14 mouse cellular contexts compared by ENCODE assay signal in genomic region chr11:79003769-79004638, GRCm38 (mm10). TPM values are rescaled to one million over a fixed set of nuclear protein-coding genes. Genes with fewer than 3 reads are reported as not detected.
DNase-seq lines count a peak whose midpoint lies in the region; ATAC-seq and TF ChIP-seq lines count a peak whose summit lies in the region.
"Had no signal": no experiment of that assay in that cellular context is flagged by ENCODE, and none has a peak within 500 bp of the region (broad histone marks: within the 10 kb centered on the region; RNA-seq: fewer than 3 reads in every experiment).

No protein-coding gene starts in this region.

- ATAC-seq in liver, embryonic 11.5 days (replicated peaks; ENCODE audit: low FRiP score), result no peak; the same call in 1 of the 2 replicates
- no peak for ATAC-seq in intestine, embryonic 14.5 days (replicated peaks; ENCODE audit: low FRiP score, low TSS enrichment, low read depth)
- ATAC-seq in stomach, postnatal 0 days (ENCODE audit: low FRiP score, low TSS enrichment), result no peak
- ATAC-seq: forebrain, embryonic 13.5 days; Patski had no signal

- no peaks in the 10 kb centered on the region for H3K9me3 ChIP-seq in liver, embryonic 11.5 days (ENCODE audit: control insufficient read depth, low read length)
- no peaks in the 10 kb centered on the region for H3K9me3 ChIP-seq in intestine, embryonic 14.5 days (ENCODE audit: control insufficient read depth, low read length)
- H3K9me3 ChIP-seq in stomach, postnatal 0 days (ENCODE audit: control insufficient read depth, low read length), result no peaks in the 10 kb centered on the region
- H3K9me3 ChIP-seq: forebrain, embryonic 13.5 days; midbrain, embryonic 12.5 days had no signal

- no peak for TF ChIP-seq EP300 in stomach, postnatal 0 days (optimal IDR thresholded peaks at IDR 0.05)

- no peaks in the 10 kb centered on the region for H3K27me3 ChIP-seq in liver, embryonic 11.5 days (replicated peaks; ENCODE audit: control insufficient read depth, insufficient read depth, low read length)
- H3K27me3 ChIP-seq in intestine, embryonic 14.5 days (replicated peaks; ENCODE audit: control insufficient read depth, insufficient read depth, low read length), result no peaks in the 10 kb centered on the region
- H3K27me3 ChIP-seq in stomach, postnatal 0 days (ENCODE audit: control insufficient read depth, insufficient read depth, low read length), result no peaks in the 10 kb centered on the region
- H3K27me3 ChIP-seq: forebrain, embryonic 13.5 days; midbrain, embryonic 12.5 days; Patski had no signal

- WGBS in liver, embryonic 11.5 days, result 65% methylated on average over 10 of the region's 10 CpGs
- 71% methylated on average over 10 of the region's 10 CpGs for WGBS in intestine, embryonic 14.5 days
- 68% methylated on average over 10 of the region's 10 CpGs for WGBS in stomach, postnatal 0 days

- peak overlapping the region; percentile 71 for H3K27ac ChIP-seq in liver, embryonic 11.5 days (ENCODE audit: low read depth, low read length)
- H3K27ac ChIP-seq in intestine, embryonic 14.5 days (ENCODE audit: low read depth), result peak overlapping the region; percentile 62; the same call in 1 of the 2 replicates
- H3K27ac ChIP-seq in stomach, postnatal 0 days (replicated peaks), result peak overlapping the region; percentile 80
- H3K27ac ChIP-seq: forebrain, embryonic 13.5 days; midbrain, embryonic 12.5 days had no signal

- peaks cover 47% of the 10 kb centered on the region for H3K4me1 ChIP-seq in liver, embryonic 11.5 days (replicated peaks; ENCODE audit: control insufficient read depth, insufficient read depth, low read length)
- H3K4me1 ChIP-seq in intestine, embryonic 14.5 days (replicated peaks; ENCODE audit: control insufficient read depth, insufficient read depth, low read length), result peaks cover 17% of the 10 kb centered on the region
- peaks cover 3% of the 10 kb centered on the region; the same call in 1 of the 2 replicates for H3K4me1 ChIP-seq in stomach, postnatal 0 days (replicated peaks; ENCODE audit: control insufficient read depth, insufficient read depth)
- H3K4me1 ChIP-seq: forebrain, embryonic 13.5 days; midbrain, embryonic 12.5 days had no signal

- H3K4me3 ChIP-seq in liver, embryonic 11.5 days (ENCODE audit: low read depth, low read length), result no peak overlapping the region
- no peak overlapping the region for H3K4me3 ChIP-seq in intestine, embryonic 14.5 days (ENCODE audit: low read depth, low read length)
- no peak overlapping the region for H3K4me3 ChIP-seq in stomach, postnatal 0 days (ENCODE audit: low read depth, low read length)
- H3K4me3 ChIP-seq: forebrain, embryonic 13.5 days; midbrain, embryonic 12.5 days had no signal

- 0 out of 2 replicates have a peak overlapping the region, but pooled peaks have one; percentile 13 for H3K4me2 ChIP-seq in liver, embryonic 11.5 days
- no peak overlapping the region for H3K4me2 ChIP-seq in intestine, embryonic 14.5 days (ENCODE audit: low read length)
- no peak overlapping the region for H3K4me2 ChIP-seq in stomach, postnatal 0 days (replicated peaks; ENCODE audit: low read depth)
- H3K4me2 ChIP-seq: forebrain, embryonic 13.5 days; midbrain, embryonic 12.5 days had no signal

- no peak for TF ChIP-seq CTCF in stomach, postnatal 0 days (IDR thresholded peaks at IDR 0.05; ENCODE audit: low read depth)

- no peaks in the 10 kb centered on the region for H3K36me3 ChIP-seq in liver, embryonic 11.5 days (ENCODE audit: control insufficient read depth, insufficient read depth, low read length)
- no peaks in the 10 kb centered on the region for H3K36me3 ChIP-seq in intestine, embryonic 14.5 days (ENCODE audit: control insufficient read depth, insufficient read depth, low read length)
- H3K36me3 ChIP-seq in stomach, postnatal 0 days (ENCODE audit: control insufficient read depth, insufficient read depth, low read length), result no peaks in the 10 kb centered on the region
- H3K36me3 ChIP-seq: midbrain, embryonic 12.5 days had no signal

- H3K9ac ChIP-seq in liver, embryonic 11.5 days (ENCODE audit: low read depth, low read length), result no peak overlapping the region
- H3K9ac ChIP-seq in intestine, embryonic 14.5 days (ENCODE audit: low read length), result no peak overlapping the region
- H3K9ac ChIP-seq in stomach, postnatal 0 days (ENCODE audit: low read length), result no peak overlapping the region
- H3K9ac ChIP-seq: forebrain, embryonic 13.5 days; midbrain, embryonic 12.5 days had no signal

- peak; percentile 2 for DNase-seq in gastrocnemius, postnatal 25 days
- DNase-seq in gastrocnemius, adult 8-10 months (ENCODE audit: low spot score in 2 of 2), result no peak
- DNase-seq in liver, embryonic 11.5 days (ENCODE audit: low spot score), result peak; percentile 34
- no peak for DNase-seq in liver
- DNase-seq in intestine, embryonic 14.5 days (ENCODE audit: low spot score), result peak; percentile 48
- DNase-seq in stomach, postnatal 0 days (ENCODE audit: low spot score), result peak; percentile 16
- no peak for DNase-seq in left cerebral cortex, adult 11 months (ENCODE audit: low spot score)
- DNase-seq in embryo, embryonic 9.5 days (ENCODE audit: extremely low spot score), result no peak
- DNase-seq: adrenal gland, postnatal 14 days; cerebellum, adult 2 months; gastrocnemius, postnatal 36 days had no signal

RNA-seq across cellular contexts. Expression of gene Lgals9, which starts 19.3 kb away (rescaled TPM):
- total RNA-seq in gastrocnemius, postnatal 25 days (2021), result 1 to 10 TPM; 9.7 to 9.8 TPM
- total RNA-seq in gastrocnemius, adult 8-10 months (2022), result 1 to 10 TPM; 3.2 to 6.8 (median 5.2) TPM
- 44.1 and 47.1 TPM in 2 replicates for polyA plus RNA-seq in liver, embryonic 11.5 days (2014; fragmentation: Nextera tagmentation; extraction: Ambion mirVana)
- 47.7 and 52.9 TPM in 2 replicates for polyA plus RNA-seq in intestine, embryonic 14.5 days (2014; fragmentation: Nextera tagmentation; extraction: Ambion mirVana)
- polyA plus RNA-seq in stomach, postnatal 0 days (2015; fragmentation: Nextera tagmentation; extraction: Ambion mirVana), result 412 and 435 TPM in 2 replicates

Comparison
In these comparisons a context has a peak if more than half of its experiments do, and no peak if none do; other contexts are left out.
1. DNase-seq: peak in gastrocnemius, postnatal 25 days (single experiment), liver, embryonic 11.5 days (single experiment), intestine, embryonic 14.5 days (single experiment) and stomach, postnatal 0 days (single experiment); none in gastrocnemius, adult 8-10 months (0 of 2), liver (single experiment), left cerebral cortex, adult 11 months (single experiment) and embryo, embryonic 9.5 days (single experiment).
2. Peak in every context shown above with its lines, with median percentiles within 50 percentile points of each other: H3K27ac ChIP-seq.